Mouse (Mus musculus) ES-CJ7 (cell line): ENCODE data around the gene Camta1.
A peak's percentile ranks its signal among the peaks of the same experiment; 100 is the strongest.
"Not testable (repeated sequence)": the region's sequence is repeated elsewhere in the genome, so short reads cannot be mapped to it uniquely, and the experiment has no call there.

Experiments used
- DNase-seq: peaks from one replicate; pipeline ENCODE4 v3.0.0; 2011; ENCODE audit warnings: low read depth, low spot score

Gene Camta1

GRCm38 (mm10) chr4:150902062-150902461 is 959.6 kb downstream of the Camta1 start:
- DNase-seq: no peak

GRCm38 (mm10) chr4:150901651-150902050 is 960.0 kb downstream of the Camta1 start:
- DNase-seq: peak; percentile 84

DNA sequence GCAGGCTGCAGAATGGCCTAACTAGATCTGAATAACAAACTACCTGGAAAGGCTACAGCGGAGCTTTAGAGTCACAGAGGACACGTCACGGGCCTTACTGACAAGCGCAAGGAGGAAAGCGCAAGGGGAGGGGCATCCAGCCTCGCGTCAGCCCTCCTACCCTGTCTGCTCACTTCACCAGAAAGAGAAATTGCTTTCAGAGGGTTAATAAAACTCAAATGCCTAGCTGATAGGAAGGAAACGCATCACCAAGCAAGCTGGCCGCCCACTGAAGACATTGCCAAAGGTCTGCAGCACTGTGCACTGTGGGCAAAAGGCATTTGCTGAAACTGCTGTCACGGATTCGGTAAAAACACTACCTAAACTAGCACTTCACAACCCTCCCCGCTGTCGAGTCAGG is 961.2 kb downstream of the Camta1 start:
- DNase-seq: no peak

DNA sequence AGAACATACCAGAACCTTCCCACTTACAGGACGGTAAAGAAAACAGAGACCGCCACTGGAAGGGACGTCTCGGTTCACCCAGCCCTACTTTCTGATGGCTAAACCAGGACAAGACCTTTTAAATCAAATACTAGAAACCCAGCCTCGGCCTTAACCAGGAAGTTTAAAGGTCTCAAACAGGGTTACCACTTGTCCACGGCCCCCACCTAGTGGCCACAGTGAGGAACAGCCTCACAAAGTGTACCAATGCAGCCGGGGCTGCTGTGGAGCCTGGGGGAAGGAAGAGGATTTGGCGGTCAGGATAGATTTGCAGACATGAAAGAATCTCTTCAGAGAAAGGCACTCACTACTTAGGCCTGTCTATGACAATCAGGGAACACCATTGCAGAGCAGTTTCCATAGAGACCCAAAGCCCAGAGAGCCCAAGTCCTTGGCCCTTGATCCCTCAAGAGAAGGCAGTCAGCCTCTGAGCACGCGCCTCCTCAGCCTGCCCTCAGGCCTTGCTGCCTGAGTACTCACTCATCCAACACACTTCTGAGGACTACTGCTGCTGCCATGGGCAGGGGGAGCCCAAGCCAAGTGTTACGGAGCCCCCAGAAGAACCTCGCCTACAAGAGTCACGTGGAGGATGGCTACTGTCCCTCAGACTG is 962.8 kb downstream of the Camta1 start:
- DNase-seq: peak; percentile 79

DNA sequence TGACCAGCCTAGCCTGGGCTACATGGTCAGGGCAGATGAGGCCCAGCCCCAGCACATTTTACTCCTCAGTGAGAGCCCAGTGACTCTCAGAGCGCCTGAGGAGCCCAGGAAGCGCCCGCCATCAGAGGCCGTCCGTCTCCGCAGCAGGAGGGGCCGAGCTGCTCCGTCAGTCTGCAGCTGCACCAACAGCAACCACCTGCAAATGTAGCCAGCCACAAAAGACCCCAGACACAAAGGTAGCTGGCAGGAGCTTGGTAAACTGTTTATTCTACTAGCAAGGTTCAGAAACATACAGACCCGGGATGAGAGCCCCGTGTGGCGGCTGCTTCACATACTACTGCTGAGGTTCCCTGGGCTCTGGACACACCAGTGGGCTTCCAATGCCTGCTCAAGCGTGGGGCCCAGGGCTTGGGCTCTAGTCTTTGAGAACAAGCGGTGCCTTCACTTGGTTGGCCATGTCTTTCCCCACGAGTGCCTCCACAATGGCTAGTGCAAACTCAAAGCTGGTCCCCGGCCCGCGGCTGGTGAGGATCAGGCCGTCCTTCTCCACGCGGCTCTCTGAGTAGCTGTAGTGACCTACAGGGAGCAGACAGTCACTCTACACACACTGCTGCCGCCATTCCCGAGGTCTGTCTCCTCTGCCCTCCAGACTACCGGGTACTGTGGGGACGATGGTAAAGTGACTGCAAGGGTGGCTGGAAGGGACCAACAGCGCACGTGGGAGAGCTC is 964.6 kb downstream of the Camta1 start:
- no peak for DNase-seq

- DNase-seq: no peak
These were observed 966.8 kb downstream of the Camta1 start for GRCm38 (mm10) chr4:150894718-150895501.

DNA sequence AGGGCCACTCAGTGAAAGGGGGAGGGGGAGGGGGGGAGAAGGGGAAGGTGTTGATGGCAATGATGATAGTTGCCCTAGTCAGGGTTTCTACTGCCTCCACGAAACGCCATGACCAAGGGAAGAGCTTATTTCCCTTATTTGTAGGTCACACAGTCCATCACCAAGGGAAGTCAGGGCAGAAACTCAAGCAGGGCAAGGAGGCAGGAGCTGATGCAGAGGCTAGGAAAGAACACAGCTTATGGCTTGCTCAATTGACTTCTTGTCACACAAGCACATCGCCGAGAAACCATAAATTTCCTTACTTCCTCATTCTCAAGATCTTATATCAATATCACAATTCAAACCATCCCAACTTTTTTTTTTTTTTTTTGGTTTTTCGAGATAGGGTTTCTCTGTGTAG is 970.4 kb downstream of the Camta1 start:
- DNase-seq: no peak

DNA sequence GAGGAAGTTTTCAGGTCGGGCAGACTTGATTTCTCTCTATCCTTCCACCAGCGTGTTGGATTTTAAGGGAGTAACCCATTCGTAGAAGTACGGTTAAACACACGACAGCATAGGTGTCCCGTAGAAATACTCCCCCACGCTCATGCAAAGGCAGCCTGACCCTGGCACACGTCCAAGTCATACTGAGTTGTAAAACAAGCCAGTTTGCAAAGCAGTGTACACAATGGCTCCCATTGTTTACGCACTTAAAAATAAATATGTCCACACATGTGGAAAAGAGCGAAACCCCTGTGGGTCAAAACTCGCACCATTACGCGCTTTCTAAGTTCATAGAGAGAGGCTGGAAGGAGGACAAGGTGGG is 971.7 kb downstream of the Camta1 start:
- peak; percentile 47 for DNase-seq

GRCm38 (mm10) chr4:150889273-150889954 is 972.3 kb downstream of the Camta1 start:
- peak; percentile 73 for DNase-seq

DNA sequence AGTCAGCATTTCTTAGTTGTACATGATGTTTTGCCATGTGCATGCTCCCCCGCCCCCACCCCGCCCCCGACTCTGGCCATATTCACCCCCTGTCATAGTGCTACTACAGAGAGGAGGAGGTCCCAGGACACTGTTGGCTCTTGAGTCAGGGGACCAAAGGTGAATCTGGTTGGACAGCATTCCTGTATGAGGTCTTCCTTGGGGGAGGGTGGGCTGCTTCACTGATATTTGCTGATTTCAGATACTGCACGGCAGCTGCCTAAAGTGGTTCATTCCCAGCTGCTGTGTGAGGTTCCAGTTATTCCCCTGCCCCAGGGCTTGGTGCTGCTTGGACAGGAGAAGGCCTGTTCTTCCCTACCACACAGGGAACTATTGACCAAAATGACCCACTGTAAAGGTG is 973.2 kb downstream of the Camta1 start:
- no peak for DNase-seq

DNA sequence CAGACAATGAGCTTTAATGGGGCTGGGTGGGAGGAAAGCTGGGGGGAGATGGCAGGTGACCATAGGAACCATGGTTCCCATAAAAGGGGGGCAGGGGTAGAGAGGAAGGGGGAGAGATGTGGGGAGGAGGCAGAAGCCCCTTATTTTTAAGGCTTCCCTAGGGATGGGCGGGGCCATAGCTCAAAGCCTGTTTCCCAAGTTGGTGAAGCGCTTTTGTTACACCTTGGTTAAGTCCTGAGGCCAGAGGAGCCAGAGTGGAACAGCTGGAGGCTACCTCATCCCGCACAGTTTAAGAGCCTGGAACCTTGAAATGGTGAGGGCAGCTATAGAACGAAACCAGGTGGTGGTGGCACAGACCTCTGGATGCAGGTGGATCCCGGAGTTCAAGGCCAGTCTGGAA is 973.8 kb downstream of the Camta1 start:
- no peak for DNase-seq

- no peak for DNase-seq
These were observed 979.0 kb downstream of the Camta1 start for GRCm38 (mm10) chr4:150882632-150883031.

DNA sequence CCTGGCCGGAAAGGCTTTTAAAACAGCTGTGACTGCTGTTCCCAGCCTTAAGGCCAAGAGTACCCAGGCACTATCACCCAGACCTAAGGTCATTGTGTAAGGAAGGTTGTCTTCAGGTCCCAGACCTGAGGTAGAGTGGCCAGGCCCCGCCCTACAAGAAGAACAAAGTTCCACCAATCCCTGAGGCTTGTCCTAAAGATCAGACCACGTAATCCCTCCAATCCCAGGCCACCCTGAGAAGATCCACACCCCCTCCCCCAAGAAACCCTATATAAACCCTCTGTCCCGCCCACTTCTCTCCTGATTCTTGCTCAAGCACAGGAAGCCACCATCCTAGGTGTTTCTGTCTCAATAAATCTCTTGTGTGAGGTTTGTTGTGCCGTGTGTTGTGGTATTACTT is 981.3 kb downstream of the Camta1 start:
- DNase-seq: peak; percentile 67

- no peak for DNase-seq
These were observed 982.0 kb downstream of the Camta1 start for GRCm38 (mm10) chr4:150879631-150880030.

DNA sequence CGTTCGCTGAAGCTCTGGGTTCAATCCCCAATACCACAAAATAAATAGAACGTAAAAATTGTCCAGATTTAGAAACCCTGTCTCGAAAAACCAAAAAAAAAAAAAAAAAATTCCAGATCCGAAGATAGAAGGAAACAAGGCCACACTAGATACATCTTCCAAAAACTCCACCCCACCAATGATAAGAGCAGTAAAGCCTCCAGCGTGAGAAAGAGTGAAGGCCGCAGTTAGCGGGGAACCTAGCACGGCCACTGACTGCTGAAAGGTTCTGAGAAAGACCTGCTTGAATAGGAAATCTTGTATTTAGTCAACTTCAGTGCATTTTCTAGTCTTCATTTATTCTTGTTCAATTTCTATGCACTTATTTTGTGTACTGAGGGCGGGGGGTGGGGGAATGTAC is 986.3 kb downstream of the Camta1 start:
- DNase-seq: no peak

GRCm38 (mm10) chr4:150874416-150874815 is 987.3 kb downstream of the Camta1 start:
- not testable (repeated sequence) for DNase-seq

DNA sequence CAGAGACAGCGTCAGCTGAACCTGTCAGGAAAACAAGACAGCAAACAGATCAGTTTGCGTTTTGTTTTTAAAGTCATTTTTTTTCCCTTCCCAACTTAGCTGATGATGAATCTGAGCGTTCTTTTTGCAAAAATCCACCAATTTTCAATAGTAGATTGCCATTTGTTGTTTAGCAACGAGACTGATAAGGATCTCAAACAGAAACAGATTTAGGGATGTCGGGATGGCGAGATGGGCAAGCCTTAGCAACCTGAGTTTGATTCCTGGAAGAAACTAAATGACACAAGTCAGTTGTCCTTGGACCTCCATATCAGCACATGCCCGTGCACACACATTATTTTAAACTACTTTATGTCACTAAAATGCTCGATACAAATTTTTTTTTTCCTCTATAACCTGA is 989.0 kb downstream of the Camta1 start:
- DNase-seq: no peak

GRCm38 (mm10) chr4:150872139-150872651 is 989.5 kb downstream of the Camta1 start:
- no peak for DNase-seq

DNA sequence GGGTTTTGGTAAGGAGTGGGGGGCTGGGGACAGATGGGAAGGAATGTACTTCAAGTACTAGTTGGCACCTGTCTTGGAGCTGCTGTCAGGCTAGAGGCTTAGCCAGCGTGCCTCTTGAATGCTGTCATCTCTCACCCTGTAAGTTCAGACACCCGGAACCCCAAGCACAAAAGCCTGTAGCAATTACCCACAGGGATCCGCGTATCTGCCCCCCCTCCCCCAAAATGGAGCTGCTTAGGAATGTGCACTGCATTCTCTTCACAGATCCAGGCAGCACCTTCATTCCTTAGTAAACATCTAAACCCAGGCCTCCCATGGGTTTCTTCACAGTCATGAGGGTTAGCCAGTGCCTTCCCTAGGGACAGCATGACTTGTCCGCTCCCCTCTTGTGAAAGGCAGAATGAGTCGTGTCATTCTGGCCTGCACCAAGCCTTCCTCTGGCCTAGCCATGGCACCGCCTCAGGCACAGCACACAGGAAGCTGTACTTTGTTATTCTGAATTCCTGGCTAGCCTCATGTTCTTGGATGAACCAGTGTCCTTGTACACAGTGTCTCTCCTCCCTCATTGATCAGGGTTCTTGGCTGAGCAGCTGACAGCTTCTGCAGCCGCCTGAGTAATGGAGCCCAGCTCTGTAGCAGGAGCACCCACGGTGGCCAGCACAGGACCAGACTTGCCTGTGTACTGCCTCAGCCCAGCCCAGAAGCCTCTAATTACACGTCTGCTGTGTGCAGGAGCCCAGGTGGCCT is 990.1 kb downstream of the Camta1 start:
- no peak for DNase-seq

GRCm38 (mm10) chr4:150870963-150871391 is 990.7 kb downstream of the Camta1 start:
- no peak for DNase-seq
